26 mouse cellular contexts compared by ENCODE assay signal in genomic region chr14:7986913-7987312, GRCm38 (mm10). TPM values are rescaled to one million over a fixed set of nuclear protein-coding genes. Genes with fewer than 3 reads are reported as not detected.
A peak's percentile ranks its signal among the peaks of the same experiment; 100 is the strongest.
DNase-seq lines count a peak whose midpoint lies in the region; ATAC-seq and TF ChIP-seq lines count a peak whose summit lies in the region.
"Had no signal": no experiment of that assay in that cellular context is flagged by ENCODE, and none has a peak within 500 bp of the region (broad histone marks: within the 10 kb centered on the region; RNA-seq: fewer than 3 reads in every experiment).

No protein-coding gene starts in this region.

- no peak for DNase-seq in spleen, adult 2 months (ENCODE audit: low read depth in 1 of 2, low spot score in 2 of 2)
- DNase-seq in spleen, postnatal 4 days (ENCODE audit: low spot score in 2 of 2), result no peak
- DNase-seq in hindbrain, embryonic 14.5 days (ENCODE audit: low spot score), result no peak
- DNase-seq in layer of hippocampus, adult 8-10 months (ENCODE audit: low spot score in 2 of 2), result no peak
- no peak for DNase-seq in lung, postnatal 0 days (ENCODE audit: low spot score)
- DNase-seq: adrenal gland, adult 8-10 months; adrenal gland, postnatal 36 days; cerebellum, adult 11 months; cerebellum, adult 8-10 months; cerebellum, postnatal 14 days; gastrocnemius, postnatal 10 days; heart, adult 2 months; heart, postnatal 14 days had no signal

- no peak overlapping the region for H3K4me2 ChIP-seq in hindbrain, embryonic 14.5 days (replicated peaks)
- H3K4me2 ChIP-seq in lung, postnatal 0 days (replicated peaks; ENCODE audit: low read depth, low read length), result no peak overlapping the region
- H3K4me2 ChIP-seq: embryonic facial prominence, embryonic 12.5 days; forebrain, embryonic 15.5 days; heart, embryonic 11.5 days; heart, embryonic 15.5 days had no signal

- peak overlapping the region; percentile 18; the same call in 1 of the 2 replicates for H3K27ac ChIP-seq in spleen, adult 2 months (ENCODE audit: insufficient read depth, low read length)
- H3K27ac ChIP-seq in hindbrain, embryonic 14.5 days, result no peak overlapping the region
- no peak overlapping the region for H3K27ac ChIP-seq in lung, postnatal 0 days (ENCODE audit: low read length)
- H3K27ac ChIP-seq: embryonic facial prominence, embryonic 12.5 days; forebrain, embryonic 15.5 days; heart, adult 2 months; heart, embryonic 15.5 days; hindbrain, embryonic 10.5 days had no signal

- no peak for TF ChIP-seq EP300 in lung, postnatal 0 days (IDR thresholded peaks at IDR 0.05)

- peak; percentile 22 to 46; a peak in 1 of 4 replicates for ATAC-seq in hematopoietic stem cell, adult 5-6 weeks (replicated peaks in 1 of 2; ENCODE audit: insufficient read depth in 1 of 2, low FRiP score in 2 of 2, low TSS enrichment in 1 of 2, low read depth in 1 of 2, poor library complexity in 2 of 2, severe bottlenecking in 2 of 2)
- peak; percentile 79 for ATAC-seq in megakaryocyte progenitor cell, adult 5-6 weeks (replicated peaks; ENCODE audit: poor library complexity)
- ATAC-seq in hindbrain, embryonic 14.5 days (ENCODE audit: low FRiP score), result no peak
- ATAC-seq in lung, postnatal 0 days, result no peak
- ATAC-seq: forebrain, embryonic 15.5 days; hindbrain, embryonic 16.5 days had no signal

- no peaks in the 10 kb centered on the region for H3K9me3 ChIP-seq in hindbrain, embryonic 14.5 days (ENCODE audit: control insufficient read depth, low read length)
- H3K9me3 ChIP-seq in lung, postnatal 0 days (ENCODE audit: low read length), result no peaks in the 10 kb centered on the region
- H3K9me3 ChIP-seq: embryonic facial prominence, embryonic 12.5 days; forebrain, embryonic 15.5 days; G1E; heart, embryonic 15.5 days; hindbrain, embryonic 10.5 days had no signal

- H3K4me3 ChIP-seq in spleen, adult 2 months (ENCODE audit: extremely low read depth, insufficient read depth, insufficient read length), result no peak overlapping the region
- H3K4me3 ChIP-seq in hindbrain, embryonic 14.5 days (replicated peaks; ENCODE audit: low read length), result no peak overlapping the region
- H3K4me3 ChIP-seq in lung, postnatal 0 days (ENCODE audit: low read depth, low read length), result no peak overlapping the region
- H3K4me3 ChIP-seq: embryonic facial prominence, embryonic 12.5 days; forebrain, embryonic 15.5 days; heart, adult 2 months; heart, embryonic 15.5 days; hindbrain, embryonic 10.5 days had no signal

- no peak for TF ChIP-seq CTCF in spleen, adult 2 months (IDR thresholded peaks at IDR 0.05; ENCODE audit: extremely low read depth, insufficient read depth, insufficient read length, insufficient replicate concordance)
- no peak for TF ChIP-seq CTCF in lung, postnatal 0 days (IDR thresholded peaks at IDR 0.05)

- no peaks in the 10 kb centered on the region for H3K27me3 ChIP-seq in spleen, adult 2 months (ENCODE audit: control insufficient read depth, insufficient read depth, low read length)
- H3K27me3 ChIP-seq in hindbrain, embryonic 14.5 days (ENCODE audit: control insufficient read depth, insufficient read depth, low read length), result no peaks in the 10 kb centered on the region
- H3K27me3 ChIP-seq in lung, postnatal 0 days (replicated peaks; ENCODE audit: insufficient read depth, low read length), result no peaks in the 10 kb centered on the region
- H3K27me3 ChIP-seq: embryonic facial prominence, embryonic 12.5 days; forebrain, embryonic 15.5 days; heart, embryonic 15.5 days had no signal

- no peak for TF ChIP-seq POLR2A in spleen, adult 2 months (IDR thresholded peaks at IDR 0.05; ENCODE audit: low read depth, low read length)

- H3K4me1 ChIP-seq in spleen, adult 2 months (ENCODE audit: control insufficient read depth, insufficient read depth, insufficient read length), result peaks cover 24% of the 10 kb centered on the region
- no peaks in the 10 kb centered on the region for H3K4me1 ChIP-seq in hindbrain, embryonic 14.5 days (replicated peaks; ENCODE audit: control insufficient read depth, insufficient read depth, low read length)
- no peaks in the 10 kb centered on the region for H3K4me1 ChIP-seq in lung, postnatal 0 days (ENCODE audit: insufficient read depth, low read depth, low read length)
- H3K4me1 ChIP-seq: embryonic facial prominence, embryonic 12.5 days; forebrain, embryonic 15.5 days had no signal

- H3K9ac ChIP-seq in hindbrain, embryonic 14.5 days, result no peak overlapping the region
- no peak overlapping the region for H3K9ac ChIP-seq in lung, postnatal 0 days (replicated peaks; ENCODE audit: low read depth)
- H3K9ac ChIP-seq: embryonic facial prominence, embryonic 12.5 days; forebrain, embryonic 15.5 days; heart, embryonic 15.5 days had no signal

- no peaks in the 10 kb centered on the region for H3K36me3 ChIP-seq in spleen, adult 2 months (ENCODE audit: control insufficient read depth, insufficient read depth, low read length)
- H3K36me3 ChIP-seq in hindbrain, embryonic 14.5 days (replicated peaks; ENCODE audit: control insufficient read depth, insufficient read depth), result no peaks in the 10 kb centered on the region
- H3K36me3 ChIP-seq in lung, postnatal 0 days (ENCODE audit: insufficient read depth, low read length), result no peaks in the 10 kb centered on the region
- H3K36me3 ChIP-seq: embryonic facial prominence, embryonic 12.5 days; forebrain, embryonic 15.5 days; G1E; heart, embryonic 15.5 days; hindbrain, embryonic 10.5 days had no signal

- 47% methylated on average over 6 of the region's 6 CpGs for WGBS in spleen, adult 2 months
- WGBS in hindbrain, embryonic 14.5 days, result 94% methylated on average over 6 of the region's 6 CpGs
- WGBS in lung, postnatal 0 days, result 88% methylated on average over 6 of the region's 6 CpGs

RNA-seq across cellular contexts. Expression of gene Dnase1l3, which starts 7.5 kb away (rescaled TPM):
- 69.2 and 69.9 TPM in 2 replicates for polyA plus RNA-seq in spleen, adult 2 months (2012; rRNA removed)
- 0.13 TPM in 1 of 2 replicates, not detected in the other for total RNA-seq in hematopoietic stem cell, adult 5-6 weeks (2017)
- 0.05 and 0.12 TPM in 2 replicates for total RNA-seq in megakaryocyte progenitor cell, adult 5-6 weeks (2015)
- not detected in 2 replicates for total RNA-seq in megakaryocyte progenitor cell, adult 5-6 weeks (2017)
- 0.09 TPM in 1 of 2 replicates, not detected in the other for polyA plus RNA-seq in hindbrain, embryonic 14.5 days (2014; fragmentation: Nextera tagmentation; extraction: Ambion mirVana)
- not detected for total RNA-seq in layer of hippocampus, adult 8-10 months (2022)
- polyA plus RNA-seq in lung, postnatal 0 days (2015; fragmentation: Nextera tagmentation; extraction: Ambion mirVana), result 0.02 and 0.07 TPM in 2 replicates
- polyA plus RNA-seq: forebrain, embryonic 11.5 days; G1E had no signal

RNA-seq across cellular contexts. Expression of gene Abhd6, which starts 15.8 kb away (rescaled TPM):
- polyA plus RNA-seq in spleen, adult 2 months (2012; rRNA removed), result 8.3 and 8.6 TPM in 2 replicates
- total RNA-seq in hematopoietic stem cell, adult 5-6 weeks (2017), result 5.1 and 6.6 TPM in 2 replicates
- total RNA-seq in megakaryocyte progenitor cell, adult 5-6 weeks (2015), result 0.47 and 0.56 TPM in 2 replicates
- 0.54 TPM in 2 replicates for total RNA-seq in megakaryocyte progenitor cell, adult 5-6 weeks (2017)
- polyA plus RNA-seq in hindbrain, embryonic 14.5 days (2014; fragmentation: Nextera tagmentation; extraction: Ambion mirVana), result 35.7 and 37.0 TPM in 2 replicates
- total RNA-seq in layer of hippocampus, adult 8-10 months (2022), result 10 to 100 TPM; 59.0 to 78.0 (median 67.0) TPM
- polyA plus RNA-seq in lung, postnatal 0 days (2015; fragmentation: Nextera tagmentation; extraction: Ambion mirVana), result 10.8 and 11.9 TPM in 2 replicates
- total RNA-seq: G1E had no signal
- polyA plus RNA-seq: G1E had no signal

RNA-seq across cellular contexts. Expression of gene Gm45521, which starts 29.8 kb away (rescaled TPM):
- polyA plus RNA-seq in spleen, adult 2 months (2012; rRNA removed), result not detected in 2 replicates
- total RNA-seq in hematopoietic stem cell, adult 5-6 weeks (2017), result not detected in 2 replicates
- total RNA-seq in megakaryocyte progenitor cell, adult 5-6 weeks (2015), result not detected in 2 replicates
- total RNA-seq in megakaryocyte progenitor cell, adult 5-6 weeks (2017), result not detected in 2 replicates
- polyA plus RNA-seq in hindbrain, embryonic 14.5 days (2014; fragmentation: Nextera tagmentation; extraction: Ambion mirVana), result 0.44 and 0.51 TPM in 2 replicates
- under 1 TPM in 1 of 4 experiments, not detected in 3; 0.71 TPM for total RNA-seq in layer of hippocampus, adult 8-10 months (2022)
- polyA plus RNA-seq in lung, postnatal 0 days (2015; fragmentation: Nextera tagmentation; extraction: Ambion mirVana), result not detected in 2 replicates
- total RNA-seq: adrenal gland, adult 8-10 months; adrenal gland, postnatal 36 days; G1E; gastrocnemius, postnatal 10 days; gastrocnemius, postnatal 4 days; heart, adult 2 months; heart, postnatal 14 days had no signal
- polyA plus RNA-seq: cortical plate, adult 2 months; embryonic facial prominence, embryonic 12.5 days; forebrain, embryonic 11.5 days; forebrain, embryonic 15.5 days; frontal cortex, adult 2 months; G1E; heart, adult 2 months; heart, embryonic 15.5 days had no signal

Comparison
In these comparisons a context has a peak if more than half of its experiments do, and no peak if none do; other contexts are left out.
1. ATAC-seq: peak in hematopoietic stem cell, adult 5-6 weeks (2 of 2) and megakaryocyte progenitor cell, adult 5-6 weeks (single experiment); none in hindbrain, embryonic 14.5 days (single experiment) and lung, postnatal 0 days (single experiment).